Mouse (Mus musculus): ENCODE data around the gene Gpr65. TPM values are rescaled to one million over a fixed set of nuclear protein-coding genes. Genes with fewer than 3 reads are reported as not detected.

Gene Gpr65
- 19.2 to 21.9 TPM (median 20.9 TPM) in 4 replicates for total RNA-seq (2023)

GRCm38 (mm10) chr12:98268441-98269369, at the start of gene Gpr65:
Gene Gpr65 (plus strand): TSS chr12:98268635.

GRCm38 (mm10) chr12:98258845-98259517, 9.5 kb upstream of the Gpr65 start, which contains the start of gene Galc:
Gene Galc (minus strand): TSS chr12:98259459.

Other genes starting within 250 kb of the Gpr65 start
- 2.5 to 5.6 TPM (median 3.8 TPM) in 4 replicates for gene Galc, start 9.2 kb upstream of the Gpr65 start, total RNA-seq (2023)

All from B cell, adult 62 days (primary cell).